Mouse (Mus musculus) neural tube, embryonic 14.5 days (tissue): ENCODE data around the gene Ctnnbl1. TPM values are rescaled to one million over a fixed set of nuclear protein-coding genes. Genes with fewer than 3 reads are reported as not detected.
A peak's percentile ranks its signal among the peaks of the same experiment; 100 is the strongest.

Source experiments
- ATAC-seq: fragments of 200-750 bp; cut with Nextera tagmentation; 2 replicates; pipeline ENCODE4 v1.8.0; 2017; ENCODE audit warnings: low read depth, mild to moderate bottlenecking, moderate TSS enrichment, moderate library complexity
- H3K27ac ChIP-seq: fragments of 300-500 bp; sonication (generic); 2 replicates; pipeline ENCODE4 v1.5.1; 2014; ENCODE audit warnings: low read depth, mild to moderate bottlenecking, control low read depth, low read length, moderate library complexity, mixed read lengths
- H3K27me3 ChIP-seq: fragments of 300-500 bp; sonication (generic); 2 replicates; pipeline ENCODE4 v1.6.1; 2014; ENCODE audit warnings: low read length; ENCODE audit not compliant: control insufficient read depth, insufficient read depth
- H3K36me3 ChIP-seq: fragments of 300-500 bp; sonication (generic); 2 replicates; pipeline ENCODE4 v1.6.1; 2014; ENCODE audit warnings: low read length, mixed read lengths; ENCODE audit not compliant: control insufficient read depth, insufficient read depth
- H3K4me1 ChIP-seq: fragments of 300-500 bp; sonication (generic); 2 replicates; pipeline ENCODE4 v1.6.1; 2014; ENCODE audit warnings: low read length; ENCODE audit not compliant: control insufficient read depth, insufficient read depth
- H3K4me2 ChIP-seq: fragments of 300-500 bp; sonication (generic); 2 replicates; pipeline ENCODE4 v1.6.1; 2014; ENCODE audit warnings: mild to moderate bottlenecking, low read depth, low read length, control low read depth
- H3K4me3 ChIP-seq: fragments of 300-500 bp; sonication (generic); 2 replicates; pipeline ENCODE4 v1.5.1; 2014; ENCODE audit warnings: low read depth, low read length, control low read depth, mixed read lengths
- H3K9ac ChIP-seq: fragments of 300-500 bp; sonication (generic); replicated peaks from 2 replicates; pipeline ENCODE4 v1.6.1; 2014; ENCODE audit warnings: low read depth, mild to moderate bottlenecking, control low read depth, low read length, mixed read lengths
- H3K9me3 ChIP-seq: fragments of 300-500 bp; sonication (generic); 2 replicates; pipeline ENCODE4 v1.6.1; 2016; ENCODE audit warnings: low read length; ENCODE audit not compliant: control insufficient read depth
- WGBS: fragments of 180-500 bp; shearing (Covaris S2); extraction: QIAGEN DNeasy Blood & Tissue Kit; methylation state at CpG from one replicate; pipeline ENCODE4 v1.1.7; 2014; 5-methylcytosine and 5-hydroxymethylcytosine counted together
- polyA plus RNA-seq: library from polyadenylated mRNA; unstranded; fragments of >200 nt; fragmentation: Nextera tagmentation; extraction: Ambion mirVana; gene quantifications from 2 replicates; pipeline ENCODE4 v1.2.1, GENCODE M21; 2014

Ctnnbl1 gene
- 59.4 and 65.6 TPM in 2 replicates for polyA plus RNA-seq

DNA sequence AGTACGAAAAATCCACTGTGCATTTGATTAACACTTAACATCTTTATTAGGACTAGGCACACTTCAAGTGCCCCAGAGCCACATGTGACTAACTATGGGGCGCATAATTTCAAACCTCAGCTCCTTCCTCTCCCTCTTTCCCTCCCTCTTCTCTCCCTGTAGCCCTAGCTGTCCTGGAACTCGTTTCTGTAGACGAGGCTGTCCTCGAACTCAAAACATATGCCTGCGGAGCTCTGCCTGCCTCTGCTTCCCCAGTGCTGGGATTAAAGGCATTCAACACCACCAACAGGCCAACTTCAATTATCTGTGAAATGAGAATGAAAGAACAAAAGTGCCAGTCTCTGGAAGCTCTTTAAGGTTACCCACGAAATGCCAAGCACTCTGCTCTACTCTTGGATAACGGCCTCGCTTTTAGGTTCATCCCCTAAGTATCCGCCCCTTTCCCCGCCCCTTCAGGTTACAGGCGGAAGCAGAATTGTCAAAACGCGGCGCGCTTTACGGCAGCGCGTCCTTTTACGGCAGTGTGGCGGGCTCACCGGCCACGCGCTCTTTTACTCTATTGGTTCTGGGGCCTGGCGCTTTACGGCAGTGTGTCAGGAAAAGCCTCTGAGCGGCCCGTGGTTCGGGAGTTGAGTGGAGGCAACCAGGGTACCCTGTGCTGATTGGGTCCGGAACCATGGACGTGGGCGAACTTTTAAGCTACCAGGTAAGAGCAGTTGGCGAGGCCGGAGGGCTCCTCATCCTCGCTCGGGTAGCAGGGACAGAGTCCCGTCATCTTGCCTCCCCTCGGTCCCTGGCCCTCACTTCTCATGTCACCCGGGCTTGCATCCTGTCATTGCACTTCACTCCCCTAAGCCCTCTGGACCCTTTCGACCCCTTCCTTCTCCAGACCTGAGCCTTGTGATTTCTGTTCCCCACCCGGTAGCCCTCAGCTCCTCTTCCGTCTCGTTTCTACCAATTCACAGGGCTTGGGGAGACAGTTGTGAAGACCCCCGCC lies at the start of gene Ctnnbl1:
Gene Ctnnbl1 (plus strand): TSS at position 548 of the 997 bp plus-strand sequence.
- peak within 1 kb of the TSS; percentile 71 for H3K4me2 ChIP-seq
- no peak within 1 kb of the TSS for H3K27ac ChIP-seq
- peak within 1 kb of the TSS; percentile 69 for H3K9ac ChIP-seq
- no peaks in the 10 kb centered on the region for H3K36me3 ChIP-seq
- no peaks in the 10 kb centered on the region for H3K27me3 ChIP-seq
- peak; percentile 95 for ATAC-seq
- WGBS = 13% methylated on average over 44 of the region's 44 CpGs
- peak within 1 kb of the TSS; percentile 64 for H3K4me3 ChIP-seq
- H3K4me1 ChIP-seq = peaks cover 6% of the 10 kb centered on the region
- H3K9me3 ChIP-seq = no peaks in the 10 kb centered on the region

DNA sequence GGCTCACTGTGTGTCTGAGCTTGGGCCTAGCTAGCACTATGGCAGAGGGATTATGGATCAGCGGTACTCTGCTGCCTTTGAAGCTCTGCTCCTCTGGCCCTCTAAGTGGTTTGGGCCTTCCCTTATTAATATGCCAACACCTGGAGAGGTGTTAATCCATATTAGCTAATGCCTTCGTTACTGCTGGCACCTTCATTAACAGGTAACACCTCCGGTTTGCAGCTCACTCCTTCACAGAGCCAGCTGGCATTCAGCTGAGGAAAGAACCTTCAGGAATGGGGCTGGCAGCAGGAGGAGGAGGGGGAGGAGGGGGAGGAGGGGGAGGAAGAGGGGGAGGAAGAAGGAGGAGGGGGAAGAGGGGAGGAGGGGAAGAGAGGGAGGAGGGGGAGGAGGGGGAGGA lies 49.7 kb upstream of the Ctnnbl1 start:
- Histone ChIP-seq H3K9me3 (no peaks in the 10 kb centered on the region), H3K4me2 (no peak overlapping the region), H3K4me3 (no peak overlapping the region), H3K36me3 (no peaks in the 10 kb centered on the region), H3K9ac (no peak overlapping the region), H3K4me1 (peaks cover 12% of the 10 kb centered on the region), H3K27me3 (no peaks in the 10 kb centered on the region), H3K27ac (no peak overlapping the region)
- ATAC-seq = no peak
- 60% methylated on average over 3 of the region's 3 CpGs for WGBS

DNA sequence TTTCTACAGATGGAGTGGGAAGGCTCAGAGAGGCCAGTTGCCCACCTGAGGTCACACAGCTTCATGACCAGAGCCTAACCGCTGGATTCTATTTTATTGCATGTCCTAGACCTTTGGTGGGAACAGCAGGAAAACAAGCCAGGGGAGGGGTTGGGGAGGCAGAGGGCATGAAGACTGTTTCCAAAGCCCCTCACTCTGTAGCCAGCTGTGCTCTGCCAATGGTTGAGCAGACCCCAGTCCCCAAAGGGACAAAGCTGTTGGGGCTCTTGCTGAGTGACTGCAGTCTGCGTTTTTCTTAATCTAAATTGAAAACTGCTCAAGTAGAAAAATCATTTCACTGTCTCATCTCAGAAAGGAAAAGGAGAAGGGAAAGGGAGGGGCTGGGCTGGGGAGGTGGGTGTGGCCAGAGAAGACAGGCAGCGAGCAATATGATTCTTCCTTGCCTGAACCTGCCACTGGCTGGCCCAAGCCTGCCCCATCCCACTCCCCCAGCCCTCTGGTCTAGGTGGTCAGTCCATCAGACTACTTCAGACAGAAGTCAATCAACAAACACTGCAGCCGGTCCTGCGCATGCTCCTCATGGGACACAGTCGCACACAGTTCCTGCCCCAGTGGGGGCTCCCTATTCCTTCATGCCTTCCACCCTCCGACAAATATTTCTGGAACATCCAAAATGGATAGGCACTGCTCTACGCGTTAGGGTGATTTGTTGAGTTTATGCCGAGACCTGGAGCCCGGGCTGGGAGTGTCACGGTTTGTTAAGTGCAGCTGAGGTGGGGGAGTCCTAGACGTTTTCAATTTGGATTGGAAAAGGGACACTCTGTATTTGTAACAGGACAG lies 45.7 kb upstream of the Ctnnbl1 start:
- Histone ChIP-seq H3K27ac (no peak overlapping the region), H3K4me2 (no peak overlapping the region), H3K9me3 (no peaks in the 10 kb centered on the region), H3K4me3 (no peak overlapping the region), H3K27me3 (no peaks in the 10 kb centered on the region), H3K4me1 (peaks cover 18% of the 10 kb centered on the region), H3K9ac (no peak overlapping the region), H3K36me3 (no peaks in the 10 kb centered on the region)
- ATAC-seq = no peak
- 45% methylated on average over 13 of the region's 13 CpGs for WGBS

DNA sequence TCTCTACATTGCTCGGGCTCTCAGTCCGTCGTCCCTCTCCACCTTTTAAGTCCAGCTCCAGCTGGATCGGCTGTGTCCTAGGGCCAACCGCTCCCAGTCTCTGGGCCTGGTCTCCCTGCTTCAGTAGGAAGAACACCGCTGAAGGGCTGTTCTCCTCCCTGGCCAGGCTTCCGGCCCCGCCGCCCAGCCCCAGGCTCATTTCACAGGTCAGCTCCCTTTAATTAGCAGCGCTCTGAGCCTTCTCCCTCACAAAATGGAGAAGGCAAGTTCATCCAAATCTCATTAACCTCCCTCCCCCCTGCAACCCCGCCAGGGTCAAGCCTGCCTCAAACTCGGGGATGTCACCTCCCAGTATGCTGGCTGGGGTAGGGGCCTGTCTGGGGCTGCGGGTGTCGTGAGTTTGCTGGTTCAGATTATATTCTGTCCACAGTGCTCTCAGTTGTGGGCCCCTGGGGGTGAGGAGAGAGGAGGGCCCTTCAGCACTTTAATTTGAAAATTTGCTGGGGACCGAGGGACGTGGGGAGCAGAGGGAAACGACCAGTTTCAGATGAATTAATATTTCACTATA lies 44.8 kb upstream of the Ctnnbl1 start:
- H3K36me3 ChIP-seq = no peaks in the 10 kb centered on the region
- no peak overlapping the region for H3K9ac ChIP-seq
- H3K4me3 ChIP-seq = no peak overlapping the region
- H3K27me3 ChIP-seq = no peaks in the 10 kb centered on the region
- WGBS = 26% methylated on average over 17 of the region's 17 CpGs
- peaks cover 27% of the 10 kb centered on the region for H3K4me1 ChIP-seq
- ATAC-seq = no peak
- H3K27ac ChIP-seq = no peak overlapping the region
- H3K9me3 ChIP-seq = no peaks in the 10 kb centered on the region
- H3K4me2 ChIP-seq = no peak overlapping the region

DNA sequence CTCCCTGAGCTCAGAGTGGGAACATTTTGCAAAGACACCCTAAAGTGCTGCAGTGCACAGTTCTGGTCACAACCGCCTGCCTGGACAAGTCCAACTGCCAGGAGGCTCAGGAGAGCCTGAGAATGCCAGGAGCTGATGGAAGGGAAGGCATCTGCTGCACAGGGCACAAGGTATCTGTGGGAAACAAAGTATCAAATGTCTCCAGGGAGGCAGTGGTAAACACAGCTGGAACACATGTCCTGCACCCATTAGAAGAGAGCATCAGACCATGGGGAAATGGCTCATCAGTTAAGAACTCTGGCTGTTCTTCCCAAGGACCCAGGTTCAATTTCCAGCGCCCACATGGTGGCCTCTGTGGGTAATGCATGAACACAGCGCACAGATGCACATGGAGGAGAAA lies 43.6 kb upstream of the Ctnnbl1 start:
- no peak overlapping the region for H3K4me3 ChIP-seq
- H3K9ac ChIP-seq = no peak overlapping the region
- WGBS = 83% methylated on average over 3 of the region's 3 CpGs
- no peaks in the 10 kb centered on the region for H3K36me3 ChIP-seq
- H3K9me3 ChIP-seq = no peaks in the 10 kb centered on the region
- ATAC-seq = no peak
- no peak overlapping the region for H3K4me2 ChIP-seq
- H3K27ac ChIP-seq = no peak overlapping the region
- H3K4me1 ChIP-seq = peaks cover 27% of the 10 kb centered on the region
- no peaks in the 10 kb centered on the region for H3K27me3 ChIP-seq

DNA sequence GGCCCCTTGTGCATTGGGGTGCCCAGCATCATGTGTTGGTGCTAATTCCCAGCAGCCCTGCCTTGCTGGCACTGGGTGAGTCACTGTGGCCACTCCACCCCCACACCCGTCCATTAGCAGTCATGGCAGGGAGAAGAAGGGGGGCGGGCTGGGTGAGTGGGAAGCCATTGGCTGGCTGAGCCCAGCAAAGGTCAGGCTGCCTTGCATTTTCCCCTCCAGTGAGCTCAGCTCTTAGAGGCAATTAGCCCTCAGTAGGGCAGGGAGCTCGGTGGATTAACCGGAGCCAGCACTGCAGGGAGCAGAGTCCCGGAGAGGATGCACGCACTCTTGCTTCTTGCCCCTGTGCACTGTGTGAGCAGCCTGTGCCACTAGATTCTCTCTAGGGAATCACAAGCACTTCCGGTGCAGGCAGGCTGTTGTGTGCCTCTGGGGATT lies 40.9 kb upstream of the Ctnnbl1 start:
- Histone ChIP-seq H3K4me2 (no peak overlapping the region), H3K4me3 (no peak overlapping the region), H3K9ac (no peak overlapping the region), H3K27ac (peak overlapping the region; percentile 70), H3K27me3 (no peaks in the 10 kb centered on the region), H3K4me1 (peaks cover 31% of the 10 kb centered on the region), H3K36me3 (no peaks in the 10 kb centered on the region), H3K9me3 (no peaks in the 10 kb centered on the region)
- peak; percentile 80 for ATAC-seq
- 15% methylated on average over 7 of the region's 7 CpGs for WGBS

DNA sequence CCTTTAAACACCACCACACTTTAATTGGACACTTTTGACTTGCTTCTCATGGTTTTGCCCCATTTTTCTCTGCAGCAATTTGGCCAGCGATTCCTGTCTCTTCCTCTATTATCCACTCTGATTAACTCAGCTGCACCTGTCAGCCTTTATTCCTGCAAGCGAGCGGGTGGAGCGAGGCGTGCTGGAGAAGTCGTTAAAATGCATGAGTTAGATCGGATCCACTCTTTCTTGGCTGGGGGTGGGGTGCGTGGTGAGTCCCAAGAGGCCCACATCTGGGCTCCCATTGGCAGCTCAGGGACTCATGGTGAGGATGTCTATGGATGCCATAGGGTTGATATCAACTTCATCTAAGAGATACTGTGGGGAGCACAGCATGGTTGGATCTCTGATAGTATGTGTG lies 34.0 kb upstream of the Ctnnbl1 start:
- Histone ChIP-seq H3K27ac (peak overlapping the region; percentile 66), H3K36me3 (no peaks in the 10 kb centered on the region), H3K27me3 (no peaks in the 10 kb centered on the region), H3K4me3 (no peak overlapping the region), H3K4me1 (peaks cover 28% of the 10 kb centered on the region), H3K9me3 (no peaks in the 10 kb centered on the region), H3K9ac (no peak overlapping the region), H3K4me2 (no peak overlapping the region)
- WGBS = 13% methylated on average over 8 of the region's 8 CpGs
- ATAC-seq = no peak

DNA sequence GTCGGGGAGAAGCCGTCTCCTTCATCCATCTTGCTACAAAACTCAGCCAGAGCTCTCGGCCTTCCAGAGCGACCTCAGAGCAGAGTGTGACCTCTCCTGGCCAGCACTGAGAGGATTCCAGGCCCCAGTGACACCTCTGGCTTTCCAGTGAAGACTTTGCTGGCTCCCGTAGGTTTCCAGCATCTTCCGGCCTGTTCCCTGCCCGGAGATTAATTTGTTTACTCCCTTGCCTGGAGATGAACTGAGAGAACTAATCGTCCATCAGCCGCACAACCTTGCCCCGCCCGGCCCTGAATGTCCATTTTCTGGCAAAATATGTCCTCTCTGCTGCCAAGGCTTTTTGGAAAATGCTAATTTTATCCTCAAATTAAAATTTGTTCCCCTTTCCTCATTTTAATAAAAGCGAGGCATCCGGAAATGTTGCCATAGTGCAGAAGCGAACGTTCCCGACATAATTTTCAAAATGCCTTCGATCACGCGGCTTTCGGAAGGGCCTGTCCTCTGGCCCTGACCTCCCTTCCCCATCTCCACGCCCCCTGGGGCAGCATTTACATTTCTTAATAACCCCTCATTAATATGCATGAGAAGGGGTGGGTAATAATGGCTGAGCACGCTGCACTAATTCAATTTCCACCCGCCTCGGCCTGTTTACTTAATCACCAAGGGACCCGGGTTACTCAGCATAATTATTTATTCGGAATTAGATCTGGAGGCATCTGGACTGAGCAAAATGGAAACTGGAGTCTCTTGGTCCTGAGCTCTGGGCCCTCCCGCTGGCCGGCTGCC lies 32.0 kb upstream of the Ctnnbl1 start:
- Histone ChIP-seq H3K27me3 (no peaks in the 10 kb centered on the region), H3K9me3 (no peaks in the 10 kb centered on the region), H3K36me3 (no peaks in the 10 kb centered on the region), H3K9ac (no peak overlapping the region), H3K4me1 (peaks cover 23% of the 10 kb centered on the region), H3K4me2 (no peak overlapping the region), H3K4me3 (no peak overlapping the region), H3K27ac (peak overlapping the region; percentile 66)
- WGBS = 20% methylated on average over 28 of the region's 28 CpGs
- ATAC-seq = peak; percentile 35
